Mouse (Mus musculus): Measurements from ENCODE around the gene Prps1l3. TPM values are rescaled to one million over a fixed set of nuclear protein-coding genes. Genes with fewer than 3 reads are reported as not detected.

Prps1l3 gene
- total and polyA plus RNA-seq, 2 experiments from 2014 or later, result 15.1 to 23.3 TPM

DNA sequence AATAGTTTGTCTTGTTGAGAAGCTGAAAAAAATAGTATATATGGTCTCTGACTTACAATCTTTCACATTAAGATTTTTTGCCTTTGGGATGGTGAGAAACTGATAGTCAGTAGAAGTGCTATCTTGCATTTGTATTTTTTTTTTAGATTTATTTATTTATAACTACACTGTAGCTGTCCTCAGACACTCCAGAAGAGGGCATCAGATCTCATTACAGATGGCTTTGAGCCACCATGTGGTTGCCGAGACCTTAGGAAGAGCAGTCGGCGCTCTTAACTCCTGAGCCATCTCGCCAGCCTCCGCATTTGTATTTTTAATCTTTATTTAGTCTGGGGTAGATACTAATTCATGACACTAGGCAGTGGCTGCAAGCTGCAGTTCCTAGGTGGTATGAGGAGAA, 3.2 kb downstream of the Prps1l3 start:
- H3K4me1 ChIP-seq (ENCODE audit: insufficient read depth, low read length), result no peaks in the 10 kb centered on the region
- WGBS, result 88% methylated on average over 5 of the region's 5 CpGs

GRCm38 (mm10) chr12:57243671-57244495, 13.7 kb downstream of the Prps1l3 start:
- H3K27me3 ChIP-seq (ENCODE audit: insufficient read depth, low read length), result no peaks in the 10 kb centered on the region
- no peaks in the 10 kb centered on the region for H3K4me1 ChIP-seq (ENCODE audit: insufficient read depth, low read length)
- DNase-seq (ENCODE audit: low spot score) (no peak), ATAC-seq (no peak)
- no peak overlapping the region for H3K4me2 ChIP-seq (ENCODE audit: low read depth, low read length)
- no peak overlapping the region for H3K9ac ChIP-seq (replicated peaks; ENCODE audit: low read length)
- peaks cover 9% of the 10 kb centered on the region for H3K36me3 ChIP-seq (ENCODE audit: insufficient read depth, low read length)
- no peaks in the 10 kb centered on the region for H3K9me3 ChIP-seq (ENCODE audit: low read length)
- no peak overlapping the region for H3K4me3 ChIP-seq (ENCODE audit: low read length)
- 89% methylated on average over 5 of the region's 5 CpGs for WGBS
- H3K27ac ChIP-seq, result no peak overlapping the region
- no peak for TF ChIP-seq CTCF (IDR thresholded peaks at IDR 0.05; ENCODE audit: low read depth)

More for the DNA sequence above, 3.2 kb downstream of the Prps1l3 start:
- Histone ChIP-seq H3K4me2 (ENCODE audit: low read depth, low read length) (no peak overlapping the region), H3K27me3 (ENCODE audit: insufficient read depth, low read length) (no peaks in the 10 kb centered on the region), H3K36me3 (ENCODE audit: insufficient read depth, low read length) (no peaks in the 10 kb centered on the region; the same call in 1 of the 2 replicates), H3K9me3 (ENCODE audit: low read length) (no peaks in the 10 kb centered on the region; the same call in 1 of the 2 replicates), H3K9ac (replicated peaks; ENCODE audit: low read length) (no peak overlapping the region), H3K27ac (no peak overlapping the region), H3K4me3 (ENCODE audit: low read length) (no peak overlapping the region)
- ATAC-seq (no peak), DNase-seq (ENCODE audit: low spot score) (no peak)
- TF ChIP-seq CTCF (IDR thresholded peaks at IDR 0.05; ENCODE audit: low read depth), result no peak

DNA sequence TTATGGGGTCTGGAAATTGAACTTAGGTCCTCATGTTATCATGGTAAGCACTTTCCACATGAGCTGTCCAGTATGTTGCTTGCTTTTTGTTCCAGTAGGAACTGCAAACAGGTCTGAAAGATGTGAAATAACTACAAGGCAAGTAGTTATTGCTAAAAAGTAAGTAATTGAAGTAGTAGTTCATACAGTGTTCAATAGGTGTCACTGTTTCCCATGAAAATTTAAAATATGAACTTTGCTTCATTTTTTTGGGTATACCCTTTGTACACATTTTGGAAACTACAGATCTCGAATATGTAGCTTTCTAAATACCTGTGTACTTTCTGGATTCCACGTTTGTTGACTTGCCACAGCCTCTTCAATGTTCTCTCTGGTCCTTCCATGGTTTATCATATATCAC, 28.4 kb downstream of the Prps1l3 start:
- no peak overlapping the region for H3K9ac ChIP-seq (replicated peaks; ENCODE audit: low read length)
- DNase-seq (ENCODE audit: low spot score) (peak; percentile 6), ATAC-seq (no peak)
- H3K9me3 ChIP-seq (ENCODE audit: low read length), result no peaks in the 10 kb centered on the region
- H3K4me2 ChIP-seq (ENCODE audit: low read depth, low read length), result no peak overlapping the region
- H3K27ac ChIP-seq, result no peak overlapping the region
- peak; percentile 26; the same call in 1 of the 2 replicates for TF ChIP-seq CTCF (IDR thresholded peaks at IDR 0.05; ENCODE audit: low read depth)
- H3K4me1 ChIP-seq (ENCODE audit: insufficient read depth, low read length), result no peaks in the 10 kb centered on the region
- H3K36me3 ChIP-seq (ENCODE audit: insufficient read depth, low read length), result no peaks in the 10 kb centered on the region
- no peaks in the 10 kb centered on the region for H3K27me3 ChIP-seq (ENCODE audit: insufficient read depth, low read length)
- 61% methylated on average over 2 of the region's 2 CpGs for WGBS
- H3K4me3 ChIP-seq (ENCODE audit: low read length), result no peak overlapping the region

GRCm38 (mm10) chr12:57275456-57275855, 45.2 kb downstream of the Prps1l3 start:
- WGBS, result 57% methylated on average over 1 of the region's 1 CpGs
- DNase-seq (ENCODE audit: low spot score) (no peak), ATAC-seq (no peak)
- no peak for TF ChIP-seq CTCF (IDR thresholded peaks at IDR 0.05; ENCODE audit: low read depth)
- no peak overlapping the region for H3K4me2 ChIP-seq (ENCODE audit: low read depth, low read length)
- H3K27ac ChIP-seq, result no peak overlapping the region
- H3K36me3 ChIP-seq (ENCODE audit: insufficient read depth, low read length), result no peaks in the 10 kb centered on the region
- H3K9ac ChIP-seq (replicated peaks; ENCODE audit: low read length), result no peak overlapping the region
- H3K4me1 ChIP-seq (ENCODE audit: insufficient read depth, low read length), result no peaks in the 10 kb centered on the region
- H3K4me3 ChIP-seq (ENCODE audit: low read length), result no peak overlapping the region
- H3K9me3 ChIP-seq (ENCODE audit: low read length), result no peaks in the 10 kb centered on the region
- no peaks in the 10 kb centered on the region for H3K27me3 ChIP-seq (ENCODE audit: insufficient read depth, low read length)

- WGBS, result 39% methylated on average over 3 of the region's 3 CpGs
- ATAC-seq (peak; percentile 58; the same call in 1 of the 2 replicates), DNase-seq (ENCODE audit: low spot score) (peak; percentile 82)
- no peak overlapping the region for H3K4me2 ChIP-seq (ENCODE audit: low read depth, low read length)
- no peaks in the 10 kb centered on the region for H3K36me3 ChIP-seq (ENCODE audit: insufficient read depth, low read length)
- H3K9ac ChIP-seq (replicated peaks; ENCODE audit: low read length), result no peak overlapping the region
- no peaks in the 10 kb centered on the region for H3K27me3 ChIP-seq (ENCODE audit: insufficient read depth, low read length)
- peak; percentile 76 for TF ChIP-seq CTCF (IDR thresholded peaks at IDR 0.05; ENCODE audit: low read depth)
- no peaks in the 10 kb centered on the region for H3K9me3 ChIP-seq (ENCODE audit: low read length)
- no peaks in the 10 kb centered on the region for H3K4me1 ChIP-seq (ENCODE audit: insufficient read depth, low read length)
- no peak overlapping the region for H3K4me3 ChIP-seq (ENCODE audit: low read length)
- H3K27ac ChIP-seq, result no peak overlapping the region
These were observed 51.2 kb downstream of the Prps1l3 start for GRCm38 (mm10) chr12:57281155-57282114.

- Histone ChIP-seq H3K4me1 (ENCODE audit: insufficient read depth, low read length) (no peaks in the 10 kb centered on the region), H3K9me3 (ENCODE audit: low read length) (no peaks in the 10 kb centered on the region), H3K27ac (no peak overlapping the region), H3K9ac (replicated peaks; ENCODE audit: low read length) (no peak overlapping the region), H3K4me2 (ENCODE audit: low read depth, low read length) (no peak overlapping the region), H3K4me3 (ENCODE audit: low read length) (no peak overlapping the region), H3K36me3 (ENCODE audit: insufficient read depth, low read length) (no peaks in the 10 kb centered on the region), H3K27me3 (ENCODE audit: insufficient read depth, low read length) (no peaks in the 10 kb centered on the region)
- DNase-seq (ENCODE audit: low spot score) (no peak), ATAC-seq (no peak)
- WGBS, result 82% methylated on average over 5 of the region's 5 CpGs
- 0 out of 2 replicates have a peak, but pooled peaks have one; percentile 15 for TF ChIP-seq CTCF (IDR thresholded peaks at IDR 0.05; ENCODE audit: low read depth)
These were observed 55.3 kb downstream of the Prps1l3 start for GRCm38 (mm10) chr12:57285303-57286059.

Other genes with a start within 250 kb of the Prps1l3 start
- gene Slc25a21, start 32.9 kb upstream of the Prps1l3 start, total RNA-seq (2014; rRNA removed), result not detected in 2 replicates
- 0.50 and 0.54 TPM in 2 replicates for gene Slc25a21, start 32.9 kb upstream of the Prps1l3 start, polyA plus RNA-seq (2015; fragmentation: Nextera tagmentation; extraction: Ambion mirVana)
- gene Mipol1, start within 50 bp of the Prps1l3 start, total RNA-seq (2014; rRNA removed), result 6.3 and 6.5 TPM in 2 replicates
- gene Mipol1, start within 50 bp of the Prps1l3 start, polyA plus RNA-seq (2015; fragmentation: Nextera tagmentation; extraction: Ambion mirVana), result 4.5 and 5.4 TPM in 2 replicates